Mouse (Mus musculus): ENCODE results near the gene Plaur.

Gene Plaur

GRCm38 (mm10) chr7:24462388-24463319 is at the start of gene Plaur:
Plaur (plus strand) TSS chr7:24462484.
- WGBS: 7% methylated on average over 27 of the region's 27 CpGs

GRCm38 (mm10) chr7:24413630-24414029 is 48.7 kb upstream of the Plaur start:
- 78% methylated on average over 3 of the region's 3 CpGs for WGBS

GRCm38 (mm10) chr7:24415261-24415660 is 47.0 kb upstream of the Plaur start:
- 76% methylated on average over 7 of the region's 7 CpGs for whole genome bisulfite sequencing

- WGBS: 41% methylated on average over 8 of the region's 8 CpGs
Observed at GRCm38 (mm10) chr7:24419579-24419978, 42.7 kb upstream of the Plaur start.

- WGBS: 52% methylated on average over 7 of the region's 7 CpGs
Observed at GRCm38 (mm10) chr7:24421648-24422047, 40.6 kb upstream of the Plaur start.

GRCm38 (mm10) chr7:24422251-24422650 is 40.0 kb upstream of the Plaur start:
- 75% methylated on average over 8 of the region's 8 CpGs for WGBS

GRCm38 (mm10) chr7:24423107-24423763 is 39.0 kb upstream of the Plaur start:
- 91% methylated on average over 15 of the region's 15 CpGs for WGBS

- 67% methylated on average over 12 of the region's 12 CpGs for WGBS
Observed at GRCm38 (mm10) chr7:24423956-24424732, 38.1 kb upstream of the Plaur start.

GRCm38 (mm10) chr7:24425919-24426318 is 36.4 kb upstream of the Plaur start:
- WGBS: 90% methylated on average over 9 of the region's 9 CpGs

GRCm38 (mm10) chr7:24427168-24427567 is 35.1 kb upstream of the Plaur start:
- WGBS: 98% methylated on average over 8 of the region's 8 CpGs

GRCm38 (mm10) chr7:24428725-24429124 is 33.6 kb upstream of the Plaur start:
- 93% methylated on average over 5 of the region's 5 CpGs for WGBS

GRCm38 (mm10) chr7:24429413-24430112 is 32.7 kb upstream of the Plaur start:
- WGBS: 20% methylated on average over 16 of the region's 16 CpGs

GRCm38 (mm10) chr7:24430551-24431345 is 31.5 kb upstream of the Plaur start:
- WGBS: 95% methylated on average over 15 of the region's 15 CpGs

GRCm38 (mm10) chr7:24431713-24432112 is 30.6 kb upstream of the Plaur start:
- WGBS: 52% methylated on average over 11 of the region's 11 CpGs

- WGBS: 89% methylated on average over 5 of the region's 5 CpGs
Observed at GRCm38 (mm10) chr7:24435305-24435704, 27.0 kb upstream of the Plaur start.

GRCm38 (mm10) chr7:24437981-24438380 is 24.3 kb upstream of the Plaur start:
- 25% methylated on average over 10 of the region's 10 CpGs for WGBS

- WGBS: 49% methylated on average over 6 of the region's 6 CpGs
Observed at GRCm38 (mm10) chr7:24439191-24439590, 23.1 kb upstream of the Plaur start.

- 44% methylated on average over 7 of the region's 7 CpGs for WGBS
Observed at GRCm38 (mm10) chr7:24439891-24440290, 22.4 kb upstream of the Plaur start.

- 26% methylated on average over 1 of the region's 1 CpGs for WGBS
Observed at GRCm38 (mm10) chr7:24441785-24442184, 20.5 kb upstream of the Plaur start.

- 54% methylated on average over 8 of the region's 8 CpGs for WGBS
Observed at GRCm38 (mm10) chr7:24442313-24442712, 20.0 kb upstream of the Plaur start.
